Mouse (Mus musculus) neural tube, embryonic 14.5 days (tissue): ENCODE data around the gene Syap1. TPM values are rescaled to one million over a fixed set of nuclear protein-coding genes. Genes with fewer than 3 reads are reported as not detected.

Source experiments
- ATAC-seq: fragments of 200-750 bp; cut with Nextera tagmentation; 2 replicates; pipeline ENCODE4 v1.8.0; 2017; ENCODE audit warnings: low read depth, mild to moderate bottlenecking, moderate TSS enrichment, moderate library complexity
- H3K27ac ChIP-seq: fragments of 300-500 bp; sonication (generic); 2 replicates; pipeline ENCODE4 v1.5.1; 2014; ENCODE audit warnings: low read depth, mild to moderate bottlenecking, control low read depth, low read length, moderate library complexity, mixed read lengths
- H3K27me3 ChIP-seq: fragments of 300-500 bp; sonication (generic); 2 replicates; pipeline ENCODE4 v1.6.1; 2014; ENCODE audit warnings: low read length; ENCODE audit not compliant: control insufficient read depth, insufficient read depth
- H3K36me3 ChIP-seq: fragments of 300-500 bp; sonication (generic); 2 replicates; pipeline ENCODE4 v1.6.1; 2014; ENCODE audit warnings: low read length, mixed read lengths; ENCODE audit not compliant: control insufficient read depth, insufficient read depth
- H3K4me1 ChIP-seq: fragments of 300-500 bp; sonication (generic); 2 replicates; pipeline ENCODE4 v1.6.1; 2014; ENCODE audit warnings: low read length; ENCODE audit not compliant: control insufficient read depth, insufficient read depth
- H3K4me2 ChIP-seq: fragments of 300-500 bp; sonication (generic); 2 replicates; pipeline ENCODE4 v1.6.1; 2014; ENCODE audit warnings: mild to moderate bottlenecking, low read depth, low read length, control low read depth
- H3K4me3 ChIP-seq: fragments of 300-500 bp; sonication (generic); 2 replicates; pipeline ENCODE4 v1.5.1; 2014; ENCODE audit warnings: low read depth, low read length, control low read depth, mixed read lengths
- H3K9ac ChIP-seq: fragments of 300-500 bp; sonication (generic); replicated peaks from 2 replicates; pipeline ENCODE4 v1.6.1; 2014; ENCODE audit warnings: low read depth, mild to moderate bottlenecking, control low read depth, low read length, mixed read lengths
- H3K9me3 ChIP-seq: fragments of 300-500 bp; sonication (generic); 2 replicates; pipeline ENCODE4 v1.6.1; 2016; ENCODE audit warnings: low read length; ENCODE audit not compliant: control insufficient read depth
- WGBS: fragments of 180-500 bp; shearing (Covaris S2); extraction: QIAGEN DNeasy Blood & Tissue Kit; methylation state at CpG from one replicate; pipeline ENCODE4 v1.1.7; 2014; 5-methylcytosine and 5-hydroxymethylcytosine counted together
- polyA plus RNA-seq: library from polyadenylated mRNA; unstranded; fragments of >200 nt; fragmentation: Nextera tagmentation; extraction: Ambion mirVana; gene quantifications from 2 replicates; pipeline ENCODE4 v1.2.1, GENCODE M21; 2014

The Syap1 gene
- 34.6 and 39.5 TPM in 2 replicates for polyA plus RNA-seq

DNA sequence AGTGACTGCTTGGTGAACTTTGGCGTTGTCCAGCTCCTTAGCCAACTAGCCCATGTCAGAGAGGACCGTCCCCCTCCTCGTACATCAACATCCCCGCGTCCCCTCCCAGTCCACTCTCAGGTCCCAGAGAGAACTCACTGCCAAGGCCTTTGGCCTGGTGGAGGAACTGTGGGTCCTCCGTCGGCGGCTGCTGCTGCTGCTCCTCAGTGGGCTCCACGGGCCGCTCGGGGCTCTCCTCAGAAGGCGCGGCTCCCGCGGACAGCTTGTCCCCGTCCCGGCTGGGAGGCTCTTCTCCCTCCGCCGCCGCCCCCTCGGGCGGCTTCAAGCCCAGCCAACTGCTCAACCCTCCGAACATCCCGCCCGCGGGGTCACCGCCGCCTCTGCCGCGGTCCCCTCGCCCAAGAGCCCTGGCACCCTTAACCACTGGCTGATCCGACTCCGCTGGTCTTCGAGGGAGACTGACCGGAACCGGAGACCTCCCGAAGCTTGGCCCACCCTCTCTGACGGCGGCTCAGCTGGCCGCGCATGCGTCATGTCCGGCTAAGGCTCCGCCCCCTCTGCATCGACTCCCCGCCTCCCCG is at the start of gene Syap1:
Gene Syap1 (minus strand): TSS at position 517 of the 581 bp plus-strand sequence.
- peak; percentile 96 for ATAC-seq

DNA sequence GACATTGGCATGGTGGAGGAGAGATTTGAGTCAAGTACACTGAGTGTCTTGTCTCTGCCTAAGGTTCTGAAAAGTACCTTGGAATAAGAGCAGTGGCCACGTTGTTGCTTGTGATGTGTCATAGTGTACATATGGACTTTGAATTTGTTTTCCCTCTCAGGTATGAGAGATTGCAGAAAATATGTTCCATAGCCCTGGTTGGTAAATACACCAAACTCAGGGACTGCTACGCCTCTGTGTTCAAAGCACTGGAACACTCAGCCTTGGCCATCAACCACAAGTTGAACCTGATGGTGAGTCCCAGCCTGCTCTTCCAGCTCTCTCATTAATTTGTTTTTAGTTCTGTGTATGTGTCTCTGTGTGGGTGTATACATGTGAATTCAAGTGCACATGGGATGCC is 43.2 kb upstream of the Syap1 start:
- no peak for ATAC-seq
- Histone ChIP-seq H3K4me1 (no peaks in the 10 kb centered on the region), H3K9ac (no peak overlapping the region), H3K9me3 (no peaks in the 10 kb centered on the region), H3K27me3 (no peaks in the 10 kb centered on the region), H3K4me2 (no peak overlapping the region), H3K36me3 (0 out of 2 replicates have a peak, but pooled peaks cover 4% of the 10 kb centered on the region), H3K27ac (no peak overlapping the region), H3K4me3 (no peak overlapping the region)
- 100% methylated on average over 2 of the region's 2 CpGs for WGBS

More for the DNA sequence above, at the start of gene Syap1:
- Histone ChIP-seq H3K4me2 (peak within 1 kb of the TSS; percentile 49), H3K27me3 (no peaks in the 10 kb centered on the region), H3K36me3 (no peaks in the 10 kb centered on the region), H3K9ac (peak within 1 kb of the TSS; percentile 80), H3K9me3 (no peaks in the 10 kb centered on the region), H3K4me3 (peak within 1 kb of the TSS; percentile 56), H3K27ac (peak within 1 kb of the TSS; percentile 48; the same call in 1 of the 2 replicates), H3K4me1 (no peaks in the 10 kb centered on the region)
- WGBS = 20% methylated on average over 41 of the region's 47 CpGs

DNA sequence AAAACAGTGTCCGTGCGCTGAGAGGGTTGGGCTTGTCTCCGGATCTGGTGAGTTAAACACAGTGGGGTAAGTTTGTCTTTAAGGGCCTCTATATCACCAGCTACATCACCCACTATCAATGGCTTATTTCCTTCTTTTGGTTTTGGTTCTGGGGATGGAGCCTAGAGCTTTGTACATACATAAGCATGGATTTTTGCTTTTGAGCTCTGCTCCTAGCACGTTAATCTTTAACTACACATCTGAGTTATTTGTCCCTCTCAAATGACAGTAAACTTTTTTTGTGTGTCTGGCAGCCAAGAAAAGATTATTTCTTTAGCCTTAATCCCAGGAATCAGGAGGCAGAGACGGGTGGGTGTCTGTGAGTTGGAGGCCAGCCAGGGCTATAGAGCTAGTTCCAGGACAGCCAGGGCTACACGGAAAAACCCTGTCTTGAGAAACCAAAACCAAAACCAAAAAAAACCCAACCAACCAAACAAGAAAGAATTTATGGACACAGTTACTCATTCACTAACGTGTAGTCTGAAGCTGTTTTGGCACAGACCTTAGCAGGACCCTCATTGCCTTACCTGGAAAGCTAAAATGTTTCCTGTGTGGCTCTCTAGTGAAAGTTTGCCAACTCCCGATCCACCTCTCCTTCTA is 33.4 kb upstream of the Syap1 start:
- H3K4me1 ChIP-seq = no peaks in the 10 kb centered on the region
- no peaks in the 10 kb centered on the region for H3K27me3 ChIP-seq
- H3K9ac ChIP-seq = no peak overlapping the region
- WGBS = 90% methylated on average over 8 of the region's 8 CpGs
- no peak overlapping the region for H3K4me2 ChIP-seq
- ATAC-seq = no peak
- no peaks in the 10 kb centered on the region for H3K36me3 ChIP-seq
- H3K4me3 ChIP-seq = no peak overlapping the region
- H3K9me3 ChIP-seq = no peaks in the 10 kb centered on the region
- H3K27ac ChIP-seq = no peak overlapping the region

DNA sequence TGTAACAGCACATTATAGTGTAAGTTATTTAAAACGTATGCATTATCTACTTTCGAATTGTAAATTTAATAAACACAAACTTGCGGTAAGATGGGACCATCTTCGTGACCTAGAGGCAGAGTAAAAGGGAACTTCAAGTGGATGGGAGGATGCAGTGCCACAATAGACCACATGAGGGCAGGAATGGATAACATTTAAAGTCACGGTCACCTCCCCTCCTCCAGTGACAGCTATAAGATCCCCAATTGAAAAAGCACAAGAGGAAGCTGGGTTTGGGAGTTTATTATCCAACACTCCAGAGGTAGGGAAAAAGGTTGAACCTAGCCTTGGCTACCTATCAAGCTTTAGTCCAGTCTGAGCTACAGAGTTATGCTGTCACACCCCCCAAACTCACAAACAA is 27.4 kb upstream of the Syap1 start:
- H3K36me3 ChIP-seq = no peaks in the 10 kb centered on the region
- no peak overlapping the region for H3K4me3 ChIP-seq
- no peaks in the 10 kb centered on the region for H3K9me3 ChIP-seq
- no peak overlapping the region for H3K9ac ChIP-seq
- H3K27me3 ChIP-seq = no peaks in the 10 kb centered on the region
- no peak overlapping the region for H3K27ac ChIP-seq
- H3K4me2 ChIP-seq = no peak overlapping the region
- H3K4me1 ChIP-seq = no peaks in the 10 kb centered on the region
- 37% methylated on average over 5 of the region's 5 CpGs for WGBS
- no peak for ATAC-seq

DNA sequence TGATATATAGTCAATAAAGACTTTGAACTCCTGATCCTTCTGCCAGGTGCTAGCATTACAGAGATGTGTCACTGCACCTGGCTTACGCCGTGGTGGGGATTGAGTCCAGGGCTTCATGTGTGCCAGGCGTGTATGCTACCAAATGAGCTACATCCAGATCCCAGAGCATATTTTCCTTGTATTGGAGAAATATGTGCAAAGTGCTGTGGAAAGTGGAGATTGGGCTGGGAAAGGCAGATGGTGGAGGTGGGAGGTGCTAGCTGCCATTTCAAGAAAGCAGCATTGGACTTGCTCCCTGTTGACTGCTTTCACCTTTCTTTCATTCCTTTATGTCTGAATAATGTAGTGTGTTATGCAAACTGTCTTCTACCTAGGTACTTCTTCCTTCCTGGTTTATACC is 25.4 kb upstream of the Syap1 start:
- H3K9me3 ChIP-seq = no peaks in the 10 kb centered on the region

DNA sequence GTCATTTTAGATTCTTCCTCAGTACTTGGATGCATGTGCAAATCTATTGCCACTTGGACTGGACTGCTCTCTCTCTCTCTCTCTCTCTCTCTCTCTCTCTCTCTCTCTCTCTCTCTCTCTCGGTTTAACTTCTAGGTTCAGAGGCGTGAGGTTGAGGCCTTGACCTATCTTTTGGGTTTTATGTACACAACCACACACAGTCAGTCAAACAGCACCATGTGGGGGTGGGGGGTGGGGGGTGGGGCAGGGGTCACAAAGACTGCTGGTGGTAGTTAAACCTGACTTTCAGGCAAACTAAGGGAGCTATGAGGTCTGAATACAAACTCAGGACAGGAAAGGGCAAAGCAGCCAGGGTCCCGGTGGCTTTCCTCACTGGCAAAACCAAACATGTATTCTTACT is 19.3 kb upstream of the Syap1 start:
- H3K4me1 ChIP-seq = 0 out of 2 replicates have a peak, but pooled peaks cover 2% of the 10 kb centered on the region
- H3K27me3 ChIP-seq = no peaks in the 10 kb centered on the region
- H3K4me3 ChIP-seq = no peak overlapping the region
- H3K9me3 ChIP-seq = no peaks in the 10 kb centered on the region
- H3K4me2 ChIP-seq = no peak overlapping the region
- 67% methylated on average over 3 of the region's 3 CpGs for WGBS
- H3K36me3 ChIP-seq = no peaks in the 10 kb centered on the region
- no peak overlapping the region for H3K27ac ChIP-seq
- H3K9ac ChIP-seq = no peak overlapping the region
- ATAC-seq = no peak

More for the DNA sequence above, 25.4 kb upstream of the Syap1 start:
- Histone ChIP-seq H3K4me2 (no peak overlapping the region), H3K9ac (no peak overlapping the region), H3K36me3 (no peaks in the 10 kb centered on the region), H3K4me3 (no peak overlapping the region), H3K27ac (no peak overlapping the region), H3K4me1 (no peaks in the 10 kb centered on the region), H3K27me3 (no peaks in the 10 kb centered on the region)
- WGBS = 89% methylated on average over 3 of the region's 3 CpGs
- ATAC-seq = no peak

DNA sequence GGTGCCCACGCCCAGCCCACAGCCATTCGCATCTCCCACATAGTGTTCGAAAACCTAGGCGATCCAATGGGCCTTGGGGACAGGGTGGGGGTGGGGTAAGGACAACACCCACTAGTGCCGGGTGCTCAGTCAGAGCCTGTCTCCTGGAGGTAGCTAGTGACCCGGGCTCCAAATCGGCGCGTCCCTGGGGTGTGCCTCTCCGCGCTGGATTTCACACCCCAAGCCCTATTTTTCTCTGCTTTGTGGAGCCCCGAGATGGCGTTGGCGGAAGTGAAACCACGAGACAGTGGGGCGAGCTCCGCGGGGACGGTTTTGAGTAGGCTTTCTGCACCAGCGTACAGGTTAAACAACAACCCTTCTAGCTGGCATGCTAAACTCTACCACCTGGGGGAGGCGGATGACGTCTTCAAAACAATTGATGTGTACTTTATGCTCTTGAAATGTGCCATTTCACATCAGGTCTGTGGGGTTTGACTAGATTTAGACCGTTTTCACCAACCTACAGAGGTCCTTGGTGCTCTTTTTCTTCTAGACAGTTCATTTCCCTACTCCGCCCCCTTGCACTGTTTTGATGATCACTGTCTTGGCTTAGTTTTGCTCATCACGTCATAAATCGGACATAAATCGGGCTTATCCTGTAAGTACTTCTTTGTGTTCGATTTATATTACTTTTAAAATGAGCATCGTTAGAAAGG is 13.9 kb upstream of the Syap1 start:
- WGBS = 20% methylated on average over 29 of the region's 29 CpGs
- Histone ChIP-seq H3K27ac (peak overlapping the region; percentile 52), H3K27me3 (no peaks in the 10 kb centered on the region), H3K36me3 (no peaks in the 10 kb centered on the region), H3K4me1 (0 out of 2 replicates have a peak, but pooled peaks cover 2% of the 10 kb centered on the region), H3K9me3 (no peaks in the 10 kb centered on the region), H3K4me2 (peak overlapping the region; percentile 59), H3K9ac (peak overlapping the region; percentile 62), H3K4me3 (peak overlapping the region; percentile 47)
- ATAC-seq = peak; percentile 84

DNA sequence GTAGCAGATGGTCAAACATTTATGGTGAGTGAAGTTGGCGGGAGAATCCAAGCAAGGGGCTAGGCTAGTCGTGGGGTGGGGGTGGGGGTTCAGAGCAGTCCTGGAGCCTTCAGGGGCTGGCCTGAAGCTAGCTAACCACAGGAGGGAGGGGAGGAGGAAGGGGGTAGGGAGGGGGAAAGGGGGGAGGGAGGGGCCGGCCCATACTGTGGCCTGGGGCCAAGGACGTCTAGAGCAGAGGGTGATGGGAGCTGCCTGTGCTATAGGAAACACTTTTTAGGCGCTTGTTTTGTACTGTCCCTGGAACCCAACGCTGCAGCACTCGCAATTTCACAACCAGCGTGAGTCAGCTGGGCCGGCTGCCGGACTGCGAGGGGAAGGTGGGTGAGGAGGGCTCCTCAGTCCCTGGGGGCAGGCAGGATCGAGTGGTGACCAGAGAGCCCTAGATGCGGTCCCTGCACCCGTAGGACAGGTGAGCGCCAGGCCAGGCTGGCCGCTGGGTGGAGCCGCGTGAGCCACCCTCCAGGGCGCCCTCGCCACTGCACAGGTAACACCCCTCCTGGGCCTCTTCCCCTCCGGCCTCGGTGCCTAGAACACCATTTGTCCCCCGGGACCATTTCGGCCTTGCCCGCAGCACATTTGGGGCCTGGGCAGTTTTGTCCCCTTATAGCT is 13.3 kb upstream of the Syap1 start:
- Histone ChIP-seq H3K9me3 (no peaks in the 10 kb centered on the region), H3K27me3 (no peaks in the 10 kb centered on the region), H3K27ac (peak overlapping the region; percentile 52), H3K4me1 (0 out of 2 replicates have a peak, but pooled peaks cover 2% of the 10 kb centered on the region), H3K9ac (peak overlapping the region; percentile 62), H3K36me3 (no peaks in the 10 kb centered on the region), H3K4me2 (peak overlapping the region; percentile 59), H3K4me3 (peak overlapping the region; percentile 47)
- 18% methylated on average over 21 of the region's 25 CpGs for WGBS
- peak; percentile 84 for ATAC-seq
